Mouse (Mus musculus): ENCODE measurements around the gene Nop14. TPM values are rescaled to one million over a fixed set of nuclear protein-coding genes. Genes with fewer than 3 reads are reported as not detected.

Nop14 gene
- 10 to 100 TPM; 28.1 to 31.6 TPM for polyA plus RNA-seq (2017; shearing (Covaris generic))

DNA sequence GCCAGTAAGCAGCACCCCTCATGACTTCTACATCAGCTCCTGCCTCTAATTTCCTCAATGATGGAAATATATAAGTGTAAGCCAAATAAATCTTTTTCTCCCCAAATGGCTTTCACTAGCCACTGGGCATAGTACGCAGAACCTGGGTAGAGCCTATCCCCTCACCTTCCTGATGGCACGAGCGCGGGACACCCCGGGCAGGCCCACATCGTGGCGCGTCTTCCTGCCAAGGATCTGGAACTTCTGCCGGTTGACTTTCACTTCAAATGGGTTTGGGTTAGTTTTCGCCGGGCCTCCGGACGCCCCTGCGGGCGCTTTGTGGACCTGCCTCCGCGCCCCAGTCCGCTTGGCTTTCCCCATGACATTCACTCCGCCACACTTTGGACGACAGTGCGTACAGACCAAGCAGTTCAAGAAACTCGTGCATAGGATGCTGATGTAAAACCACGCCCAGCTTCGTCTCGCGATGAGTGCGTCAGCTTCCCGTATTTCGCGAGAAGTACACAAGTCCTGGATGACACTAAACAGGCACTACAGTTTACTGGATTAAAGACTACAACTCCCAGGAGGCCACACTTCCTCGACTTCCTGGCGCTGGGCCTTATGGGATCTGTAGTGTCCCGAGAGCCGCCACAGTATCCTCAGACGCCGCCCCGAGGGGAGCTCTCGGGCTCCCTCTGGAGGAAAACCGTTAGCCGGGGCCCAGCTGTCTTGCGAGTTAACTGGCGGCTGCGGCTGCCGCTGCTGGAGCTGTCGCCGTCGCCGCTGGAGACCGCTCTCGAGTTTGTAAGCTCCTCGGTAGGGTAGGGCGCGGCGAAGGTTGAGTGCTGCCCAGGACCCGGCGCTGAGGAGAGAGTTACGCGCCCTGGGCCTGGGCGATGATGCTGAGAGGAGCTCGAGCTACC is at the start of gene Nop14, which contains the start of gene Grk4:
TSS of gene Nop14 (minus strand) at position 463 of the 905 bp plus-strand sequence.
TSS of gene Grk4 (plus strand) at position 694 of the 905 bp plus-strand sequence.
- ATAC-seq = peak; percentile 94

DNA sequence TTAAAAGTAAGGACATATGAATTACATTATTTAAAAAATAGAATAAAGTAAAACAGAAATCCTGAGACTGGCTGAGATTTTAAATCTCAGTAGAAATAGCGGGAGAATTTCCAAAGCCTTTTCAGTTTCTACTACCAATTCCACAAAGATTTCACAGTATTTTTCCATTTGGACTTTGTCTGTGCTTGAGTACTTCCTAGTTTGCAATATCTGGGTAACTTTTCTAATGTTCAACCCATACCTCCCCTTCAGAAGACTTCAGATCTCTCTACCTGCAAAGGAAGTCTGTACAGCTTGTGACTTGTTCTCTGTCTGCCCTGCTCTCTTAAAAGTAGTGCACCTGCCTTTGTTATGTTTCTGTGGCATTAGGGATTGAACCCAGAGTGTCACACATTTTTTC is 48.5 kb upstream of the Nop14 start:
- no peak for ATAC-seq

DNA sequence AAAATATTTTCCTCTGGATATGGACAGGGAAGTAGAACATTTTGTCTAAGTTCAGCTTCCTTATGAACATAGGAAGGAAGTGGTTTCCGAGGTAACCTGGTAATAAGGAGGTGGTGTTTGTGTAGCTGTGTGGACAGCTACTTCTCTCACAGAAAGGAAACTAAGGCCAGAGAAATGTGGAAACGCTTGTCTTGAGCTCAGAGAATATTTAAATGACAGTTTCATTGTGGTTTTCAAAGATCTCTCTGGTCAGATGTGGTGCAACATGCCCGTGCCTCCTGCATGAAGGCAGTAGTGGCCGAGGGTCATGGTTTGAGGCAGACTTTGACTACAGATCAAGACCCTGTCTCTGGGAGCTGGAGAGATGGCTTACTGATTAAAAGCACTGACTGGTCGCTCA is 35.6 kb upstream of the Nop14 start:
- ATAC-seq = no peak

DNA sequence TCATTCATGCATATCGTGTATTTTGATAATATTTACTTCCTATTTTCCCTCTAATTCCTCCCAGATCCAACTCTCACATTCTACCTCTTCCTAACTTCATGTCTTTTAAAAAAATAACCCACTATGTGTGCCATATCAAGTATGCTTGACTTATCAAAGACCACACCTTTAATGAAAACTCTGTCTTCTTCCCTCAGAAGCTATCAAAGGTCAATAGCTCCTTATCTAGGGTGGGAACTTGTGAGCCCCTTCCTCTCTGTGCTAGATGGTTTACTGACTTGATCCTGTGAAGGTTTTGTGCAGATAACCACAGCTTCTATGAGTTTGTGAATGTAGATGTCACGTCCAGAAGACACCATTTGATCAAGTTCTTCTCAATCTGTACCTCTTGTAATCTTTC is 32.8 kb upstream of the Nop14 start:
- no peak for ATAC-seq

DNA sequence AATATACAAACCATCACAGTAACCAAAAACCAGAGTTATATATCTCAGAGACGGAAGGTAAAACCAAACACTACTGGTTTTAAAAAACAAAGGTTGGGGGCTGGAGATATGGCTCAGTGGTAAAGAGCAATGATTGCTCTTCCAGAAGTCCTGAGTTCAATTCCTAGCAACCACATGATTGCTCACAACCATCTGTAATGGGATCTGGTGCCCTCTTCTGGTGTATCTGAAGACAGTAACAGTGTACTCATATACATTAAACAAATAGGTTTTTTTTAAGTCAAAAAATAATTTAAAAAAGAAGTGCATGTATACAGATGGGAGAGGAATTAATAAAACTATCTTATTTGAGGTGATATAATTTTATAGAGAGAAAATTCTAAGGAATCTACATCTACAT is 29.9 kb upstream of the Nop14 start:
- no peak for ATAC-seq

DNA sequence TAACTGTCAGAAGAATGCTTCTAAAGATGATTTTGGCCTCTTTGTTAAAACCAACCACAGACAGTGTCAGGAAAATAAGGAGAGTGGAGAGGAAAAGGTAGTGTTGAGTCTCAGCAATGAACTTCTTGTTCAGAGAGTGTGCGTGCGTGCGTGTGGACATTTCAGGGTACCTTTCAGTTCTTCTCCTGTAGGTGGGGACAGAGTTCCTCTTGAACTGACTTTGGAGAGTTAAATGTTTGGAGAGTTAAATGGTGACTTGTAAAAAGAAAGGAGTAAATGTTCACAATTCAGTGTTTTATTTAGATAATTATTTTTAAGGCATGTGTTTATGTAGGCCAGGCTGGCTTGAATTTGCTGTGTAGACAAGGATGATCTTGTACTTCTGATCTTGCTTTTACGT is 10.3 kb upstream of the Nop14 start:
- ATAC-seq = no peak

DNA sequence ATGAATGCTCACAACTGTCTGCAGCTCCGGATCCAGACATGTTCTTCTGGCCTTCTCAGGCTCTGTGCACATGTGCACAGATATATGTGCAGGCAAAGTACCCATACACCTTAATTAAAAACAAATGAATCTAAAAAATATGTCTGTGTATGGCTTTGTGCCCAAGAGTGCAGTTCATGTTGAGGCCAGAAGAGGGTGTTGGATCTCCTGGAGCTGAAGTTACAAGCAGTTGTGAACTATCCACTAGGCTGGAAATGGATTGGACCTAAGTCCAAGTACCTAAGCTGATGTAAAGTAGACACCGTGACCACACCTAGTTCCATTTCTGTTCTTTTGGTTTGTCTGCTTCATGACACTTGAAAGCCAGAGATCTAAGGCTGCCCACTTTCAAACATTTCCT is 9.5 kb upstream of the Nop14 start:
- no peak for ATAC-seq

DNA sequence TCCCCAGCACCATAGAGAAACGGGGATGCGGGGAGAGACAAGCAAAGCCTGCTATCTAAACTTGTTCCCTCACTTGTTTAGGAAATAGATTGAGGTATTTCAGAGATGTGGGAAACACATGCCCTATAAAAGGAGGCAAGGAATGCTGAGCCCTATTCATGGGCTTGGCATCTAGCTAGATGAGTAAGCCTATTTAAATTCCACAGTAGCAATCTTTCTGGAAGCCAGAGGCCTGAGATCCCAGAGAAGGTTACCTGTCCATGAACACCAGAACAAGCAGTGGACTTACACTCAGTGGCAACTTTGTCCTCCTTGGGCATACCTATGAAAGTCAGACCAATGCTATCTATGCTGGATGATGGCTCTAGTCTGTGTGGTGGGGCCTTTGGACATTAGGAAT is 3.3 kb upstream of the Nop14 start:
- ATAC-seq = no peak

DNA sequence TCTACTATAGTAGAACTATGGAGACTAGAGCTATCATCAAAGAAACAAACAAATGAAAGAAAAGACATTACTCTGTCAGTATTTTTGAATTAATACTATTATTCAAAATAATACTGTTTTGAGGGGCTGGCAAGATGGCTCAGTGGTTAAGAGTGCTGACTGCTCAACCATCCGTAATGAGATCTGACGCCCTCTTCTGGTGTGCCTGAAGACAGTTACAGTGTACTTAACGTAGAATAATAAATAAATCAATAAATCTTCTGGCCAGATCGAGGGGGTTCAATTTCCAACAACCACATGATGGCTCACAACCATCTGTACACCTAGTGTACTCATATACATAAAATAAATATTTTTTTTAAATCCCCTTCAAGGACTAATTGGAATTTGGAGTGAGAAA is 2.0 kb upstream of the Nop14 start:
- no peak for ATAC-seq

DNA sequence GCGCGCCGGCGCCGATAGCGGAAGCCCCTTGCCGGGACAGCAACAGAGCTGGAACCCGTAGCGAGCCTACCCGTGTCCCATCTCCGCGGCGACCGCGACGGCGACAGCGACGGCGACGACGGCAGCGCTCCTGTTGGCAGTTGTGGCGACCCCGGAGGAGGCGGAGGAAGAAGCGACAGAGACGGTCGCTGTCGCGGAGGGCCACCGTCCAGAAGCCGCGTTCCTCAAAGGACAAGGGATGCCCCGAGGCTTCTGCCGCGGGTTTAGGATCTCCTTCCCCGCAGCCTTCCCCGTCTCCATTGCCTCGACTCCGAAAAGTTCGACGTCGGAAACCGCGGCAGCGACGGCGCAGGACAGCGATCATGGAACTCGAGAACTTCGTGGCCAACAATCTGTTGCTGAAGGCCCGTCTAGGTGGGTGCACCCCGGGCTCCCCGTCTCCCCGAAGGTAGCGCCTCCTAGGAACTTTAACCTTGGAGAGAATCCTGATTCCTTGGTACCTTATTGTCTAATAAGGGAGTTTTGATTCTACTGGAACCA is 713 bp upstream of the Nop14 start:
- ATAC-seq = no peak

DNA sequence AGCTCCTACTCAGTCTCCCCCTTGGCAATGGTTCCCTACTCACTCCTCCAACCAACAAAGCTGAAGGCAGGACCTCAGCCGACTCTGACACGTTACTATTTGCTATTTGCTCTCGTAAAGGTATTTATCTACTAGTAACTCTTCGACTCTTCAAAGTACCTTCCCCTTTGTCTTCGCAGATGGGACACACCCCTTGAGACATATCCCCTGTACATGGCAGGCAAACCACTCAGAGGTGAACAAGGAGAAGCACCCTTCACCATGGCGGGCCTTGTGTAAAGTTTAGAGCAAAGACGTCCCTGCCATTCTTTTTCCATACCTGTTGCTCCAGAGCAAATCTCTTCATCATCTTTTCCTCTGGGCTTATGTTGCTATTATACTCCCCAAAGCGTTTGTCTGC is 2.4 kb downstream of the Nop14 start:
- no peak for ATAC-seq

DNA sequence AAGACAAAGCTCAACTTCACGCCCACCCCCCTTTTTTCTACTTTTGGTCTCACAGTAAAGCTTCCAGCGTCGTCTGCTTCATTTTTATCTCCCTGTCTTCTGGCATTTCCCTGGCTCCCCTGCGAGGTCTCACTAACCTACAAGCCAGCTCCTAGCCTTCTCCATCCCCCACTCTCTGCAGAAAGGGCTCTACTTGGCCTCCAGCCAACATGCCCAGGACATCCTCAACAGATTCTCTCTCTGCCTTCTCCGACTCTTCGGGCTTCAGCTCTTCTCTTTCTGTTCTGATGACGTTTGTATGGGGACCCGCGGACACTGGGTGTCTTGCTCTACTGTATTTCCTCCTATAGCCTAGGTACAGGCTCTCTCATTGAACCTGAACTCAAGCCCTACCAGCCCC is 5.1 kb downstream of the Nop14 start:
- no peak for ATAC-seq

DNA sequence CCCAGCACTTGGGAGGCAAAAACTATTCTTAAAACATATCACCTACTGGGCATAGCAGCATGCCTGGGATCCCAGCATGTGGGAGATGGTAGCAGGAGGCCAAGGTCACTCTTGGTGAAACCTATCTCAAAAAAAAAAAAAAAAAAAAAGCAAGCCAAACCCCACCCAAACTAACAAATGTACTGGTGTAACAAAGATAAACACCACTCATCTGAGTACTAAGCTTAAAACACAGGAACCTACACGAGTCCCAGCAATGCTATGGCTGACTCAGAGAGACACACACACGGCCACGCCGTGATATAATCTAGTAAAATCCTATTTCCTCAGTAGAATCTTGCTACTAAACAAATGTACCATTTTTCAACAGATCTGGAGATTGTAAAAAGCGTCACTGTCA is 7.0 kb downstream of the Nop14 start:
- ATAC-seq = no peak

DNA sequence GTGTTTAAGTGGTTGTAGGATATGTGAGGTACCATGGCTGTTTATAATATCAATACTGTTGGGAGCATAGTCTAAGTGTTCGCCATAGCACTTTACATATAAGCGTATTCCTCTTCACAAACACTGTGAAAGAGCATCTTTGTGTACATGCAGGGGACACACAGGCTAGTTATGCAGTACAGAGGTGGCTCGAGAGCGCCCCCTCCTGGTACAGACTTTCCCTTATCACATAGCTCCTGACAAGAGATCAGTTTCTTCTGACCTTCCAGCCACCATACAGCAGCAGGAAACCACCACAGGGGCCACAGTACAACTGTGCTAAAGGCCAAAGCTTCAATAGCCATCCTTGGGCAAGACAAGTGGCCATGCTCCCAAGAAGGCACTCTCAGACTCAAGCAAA is 12.4 kb downstream of the Nop14 start:
- ATAC-seq = peak; percentile 37

DNA sequence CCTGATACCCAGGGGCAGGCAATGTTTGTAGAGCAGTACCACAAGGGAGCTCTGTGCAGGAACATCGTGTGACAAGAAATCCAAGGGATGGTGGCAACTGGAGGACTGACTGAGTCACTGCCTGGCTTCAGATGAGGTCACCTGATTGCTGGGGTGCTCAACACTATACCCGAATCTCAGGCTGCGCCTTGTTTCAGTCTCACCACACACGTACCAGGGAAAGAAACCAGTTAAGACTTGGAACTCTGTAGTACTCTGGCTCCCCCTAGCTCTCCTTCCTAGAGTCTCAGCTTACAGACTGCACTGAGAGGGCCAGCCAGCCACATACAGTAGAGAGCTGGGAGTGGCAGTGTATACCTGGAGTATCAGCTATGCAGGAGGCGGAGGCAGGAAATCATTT is 17.0 kb downstream of the Nop14 start:
- ATAC-seq = peak; percentile 84

DNA sequence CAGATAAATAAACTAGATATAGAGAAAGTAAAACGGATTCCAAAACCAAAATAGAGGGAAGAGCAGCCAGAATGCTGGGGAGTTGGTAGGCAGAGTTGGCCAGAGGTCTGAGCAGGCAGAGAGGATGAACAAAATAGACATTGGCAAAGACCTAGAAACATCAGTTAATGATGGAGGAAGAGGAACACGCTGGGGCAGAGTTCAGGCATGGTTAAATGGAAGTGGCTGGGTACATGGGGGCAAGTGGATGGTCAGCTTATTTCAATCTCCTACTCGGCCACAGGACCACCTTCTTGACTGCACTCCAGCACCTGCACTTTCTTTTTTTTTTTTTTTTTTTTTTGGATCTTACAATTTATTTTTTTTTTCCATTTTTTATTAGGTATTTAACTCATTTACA is 18.0 kb downstream of the Nop14 start:
- no peak for ATAC-seq

DNA sequence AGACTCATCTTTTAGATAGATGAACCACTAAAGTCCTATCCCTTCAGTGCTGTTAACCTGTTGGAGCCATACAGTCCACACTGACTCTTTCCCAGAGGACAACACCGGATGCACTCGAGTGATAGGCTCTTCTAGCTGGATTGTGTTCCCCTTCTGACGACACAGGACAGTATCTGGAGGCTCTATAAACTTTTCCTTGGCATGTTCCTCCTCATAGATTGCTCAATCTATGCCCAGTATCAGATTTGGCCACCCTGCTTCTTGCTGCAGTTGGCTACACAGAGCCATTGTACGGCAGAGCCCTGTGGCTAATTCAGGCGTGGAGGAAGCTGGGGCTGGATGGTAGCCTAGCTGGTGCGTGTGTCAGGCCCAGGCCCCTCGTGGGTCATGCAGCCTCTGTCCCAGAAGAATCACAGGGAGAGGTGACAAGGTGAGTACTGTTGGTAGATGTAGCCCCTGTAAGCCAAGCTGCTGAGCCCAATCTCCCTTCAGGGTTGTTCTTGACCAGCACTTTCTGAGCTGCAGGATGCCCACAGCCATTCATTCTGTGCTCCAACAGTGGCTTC is 22.3 kb downstream of the Nop14 start:
- ATAC-seq = no peak

DNA sequence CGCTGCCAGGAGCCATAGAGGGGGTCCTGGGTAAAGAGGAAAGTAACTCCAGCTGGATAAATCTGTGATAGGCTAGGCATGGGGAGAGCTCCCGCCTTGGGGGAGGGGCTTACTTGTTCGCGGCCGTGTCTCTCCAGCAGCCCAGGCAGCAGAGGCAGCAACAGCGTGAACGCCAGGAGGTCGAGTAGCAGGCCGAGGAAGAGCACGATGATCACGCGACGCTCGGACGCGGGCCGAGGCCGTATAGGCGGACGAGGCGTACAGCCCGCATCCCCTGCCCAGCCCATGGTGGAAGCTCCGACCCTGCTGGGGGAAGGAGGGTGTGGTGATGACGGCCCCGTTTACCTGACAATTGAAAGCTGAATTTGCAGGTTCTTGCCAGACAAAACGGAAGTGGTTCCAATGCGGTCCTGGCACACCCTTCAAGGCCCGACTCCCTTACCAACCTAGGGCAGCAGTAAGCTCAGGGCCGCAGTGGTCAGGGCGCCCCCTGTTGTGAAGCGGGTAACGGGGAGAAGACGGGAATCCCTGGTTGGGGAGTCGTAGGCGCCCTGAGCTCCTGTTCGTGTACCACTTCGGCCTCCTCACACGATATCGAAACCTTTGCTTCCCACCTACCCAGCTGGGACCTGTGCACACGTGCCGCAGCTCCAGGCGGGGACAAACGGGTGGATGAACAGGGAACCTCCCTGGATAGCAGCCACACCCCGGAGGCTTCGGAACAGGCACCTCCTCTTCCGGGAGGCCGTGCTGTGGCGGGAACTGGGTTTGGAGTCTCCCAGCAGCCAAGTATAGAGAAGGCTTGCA is 23.3 kb downstream of the Nop14 start, which contains the start of gene Mfsd10:
TSS of gene Mfsd10 (minus strand) at position 732 of the 807 bp plus-strand sequence.
- peak; percentile 74 for ATAC-seq

DNA sequence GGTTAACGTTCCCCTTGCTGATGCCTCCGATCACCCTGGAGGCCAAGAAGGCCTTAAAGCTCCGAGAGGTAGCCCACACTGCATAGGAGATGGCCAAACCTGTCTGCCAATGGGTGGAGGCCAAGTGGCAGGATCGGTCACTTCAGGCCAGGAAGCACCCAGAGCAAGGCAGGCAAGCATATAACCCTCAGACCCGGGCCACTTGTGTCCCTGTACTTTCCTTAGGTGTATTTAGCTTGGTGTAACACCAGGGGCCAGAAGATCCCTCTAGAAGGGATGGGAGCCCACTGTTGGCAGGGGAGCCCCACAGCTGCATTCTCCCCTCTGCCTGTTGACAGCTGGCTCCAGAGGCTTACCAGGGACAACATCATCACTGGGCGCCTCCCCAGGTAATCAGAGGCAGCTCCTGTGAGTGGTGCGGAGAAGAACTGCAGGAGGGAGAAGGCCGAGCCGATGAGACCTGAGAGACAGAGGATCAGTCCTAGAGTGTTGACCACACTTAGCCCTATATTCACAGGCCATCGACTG is 24.2 kb downstream of the Nop14 start:
- ATAC-seq = no peak

DNA sequence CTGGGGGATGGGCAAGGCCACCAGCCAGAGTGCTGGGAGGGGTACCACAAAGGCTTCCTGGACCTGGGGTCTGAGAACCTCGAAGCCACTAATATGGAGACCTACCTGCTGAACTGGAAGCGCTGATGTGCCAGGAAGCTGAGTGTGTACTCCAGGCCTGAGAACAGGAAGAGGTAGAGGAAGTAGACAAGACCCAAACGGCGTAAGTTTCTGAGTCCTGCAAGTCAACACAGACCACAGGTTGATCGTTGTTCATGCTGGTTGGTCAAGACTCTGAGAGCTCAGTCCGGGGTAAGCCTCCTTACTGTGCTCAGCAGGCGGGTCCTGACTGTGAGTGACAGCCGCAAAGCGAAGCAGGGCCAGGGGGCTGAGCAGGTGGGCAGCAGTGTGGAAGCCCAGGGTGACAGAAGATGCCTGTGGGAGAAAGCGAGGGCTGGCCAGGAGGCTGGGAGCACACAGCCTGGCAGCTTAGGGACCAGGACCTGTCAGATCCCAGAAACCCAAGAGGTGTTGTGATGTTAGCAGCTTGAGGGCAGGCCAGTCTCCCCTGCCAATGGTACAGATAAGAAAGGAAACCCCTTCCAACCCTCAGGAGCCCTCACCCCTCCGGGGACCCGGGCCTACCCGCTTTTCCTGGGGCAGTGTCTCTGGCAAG is 25.1 kb downstream of the Nop14 start:
- ATAC-seq = no peak

DNA sequence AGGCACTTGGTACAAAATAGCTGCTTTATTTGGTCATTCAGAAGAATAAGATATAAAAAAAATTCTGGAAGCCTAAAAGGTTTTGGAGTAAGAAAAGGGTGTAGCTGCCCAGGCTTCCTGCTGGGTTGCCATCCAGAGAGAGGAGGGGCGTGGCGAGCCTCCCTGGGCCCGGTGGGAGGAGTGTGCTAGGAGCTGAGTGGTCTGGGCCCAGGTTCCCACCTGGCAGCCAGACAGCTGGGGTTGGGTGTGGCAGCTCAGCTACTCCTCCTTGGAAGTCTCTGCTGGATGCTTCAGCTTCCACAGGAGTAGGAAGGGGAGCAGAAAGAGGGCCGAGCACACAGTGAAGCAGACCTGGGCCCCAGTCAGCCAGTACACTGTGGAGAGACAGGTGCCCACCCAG is 26.3 kb downstream of the Nop14 start:
- ATAC-seq = no peak

DNA sequence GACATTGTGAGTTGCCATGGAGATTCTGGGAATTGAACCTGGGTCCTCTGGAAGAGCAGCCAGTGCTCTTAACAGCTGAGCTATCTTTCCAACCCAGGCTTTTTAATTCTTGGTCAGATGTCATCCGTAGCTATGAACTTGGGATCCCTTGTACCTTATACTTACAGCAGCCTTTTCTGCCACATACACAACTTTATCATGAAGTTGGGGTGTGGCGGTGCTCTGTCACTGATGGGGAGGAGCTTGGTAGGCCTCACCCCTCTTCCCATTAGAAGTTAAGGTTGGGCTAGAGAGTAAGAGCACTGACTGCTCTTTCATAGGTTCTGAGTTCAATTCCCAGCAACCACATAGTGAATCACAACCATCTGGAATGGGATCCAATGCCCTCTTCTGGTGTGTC is 27.0 kb downstream of the Nop14 start:
- no peak for ATAC-seq

All from CD4-positive, CD25-positive, alpha-beta regulatory T cell, adult 4 months (primary cell).